9 mouse cellular contexts compared by ENCODE assay signal in the genomic region with DNA sequence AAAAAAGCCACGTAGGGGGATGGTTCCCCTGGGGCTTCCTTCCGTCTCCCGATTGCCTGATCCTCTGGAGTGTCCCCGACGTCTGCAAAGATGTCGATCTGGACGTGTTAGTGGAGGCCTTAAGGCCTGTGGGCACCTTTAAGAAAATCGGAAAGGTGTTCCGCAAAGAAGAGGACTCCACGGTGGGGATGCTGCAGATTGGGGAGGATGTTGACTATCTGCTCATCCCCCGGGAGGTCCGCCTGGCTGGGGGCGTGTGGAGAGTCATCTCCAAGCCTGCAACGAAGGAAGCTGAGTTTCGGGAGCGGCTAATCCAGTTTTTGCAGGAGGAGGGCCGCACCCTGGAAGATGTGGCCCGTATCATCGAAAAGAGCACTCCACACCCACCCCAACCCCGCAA. TPM values are rescaled to one million over a fixed set of nuclear protein-coding genes. Genes with fewer than 3 reads are reported as not detected.
DNase-seq lines count a peak whose midpoint lies in the region; ATAC-seq lines count a peak whose summit lies in the region.
"Had no signal": no experiment of that assay in that cellular context is flagged by ENCODE, and none has a peak within 500 bp of the region (broad histone marks: within the 10 kb centered on the region; RNA-seq: fewer than 3 reads in every experiment).

No protein-coding gene starts in this region.

- no peak for ATAC-seq in heart, embryonic 13.5 days (ENCODE audit: extremely low read depth, insufficient number of reproducible peaks, low FRiP score, low TSS enrichment)
- no peak for ATAC-seq in cerebellum, adult (ENCODE audit: insufficient number of reproducible peaks, low FRiP score, low TSS enrichment)

- peaks cover 85% of the 10 kb centered on the region for H3K4me1 ChIP-seq in heart, embryonic 13.5 days
- H3K4me1 ChIP-seq in brown adipose tissue, adult 24 weeks (ENCODE audit: control insufficient read depth, insufficient read depth, insufficient read length, low read length), result peaks cover 2% of the 10 kb centered on the region; the same call in 1 of the 2 replicates

- H3K27ac ChIP-seq in heart, embryonic 13.5 days (replicated peaks), result peak overlapping the region; percentile 95
- no peak overlapping the region for H3K27ac ChIP-seq in brown adipose tissue, adult 24 weeks (replicated peaks; ENCODE audit: low read depth, low read length)

- peak overlapping the region; percentile 95 for H3K9ac ChIP-seq in heart, embryonic 13.5 days

- peak overlapping the region; percentile 77 for H3K4me3 ChIP-seq in heart, embryonic 13.5 days
- peak overlapping the region; percentile 41 for H3K4me3 ChIP-seq in brown adipose tissue, adult 24 weeks (ENCODE audit: insufficient read depth, low read depth, low read length)

- WGBS in heart, embryonic 13.5 days, result 1% methylated on average over 20 of the region's 20 CpGs

- no peak for DNase-seq in heart, postnatal 25 days (ENCODE audit: low spot score)
- peak; percentile 39 to 48 for DNase-seq in heart, postnatal 10 days
- DNase-seq in lung, postnatal 10 days, result peak; percentile 28
- no peak for DNase-seq in thymus, postnatal 25 days
- DNase-seq in thymus, postnatal 4 days, result no peak

- H3K9me3 ChIP-seq in heart, embryonic 13.5 days, result no peaks in the 10 kb centered on the region

- intact Hi-C loops in heart, postnatal 25 days (cut with DNase I), result no loop called here
- intact Hi-C loops in heart, postnatal 10 days (cut with DNase I), result no loop called here

- H3K27me3 ChIP-seq in heart, embryonic 13.5 days (replicated peaks), result no peaks in the 10 kb centered on the region

- H3K4me2 ChIP-seq in heart, embryonic 13.5 days, result peak overlapping the region; percentile 94

- H3K36me3 ChIP-seq in heart, embryonic 13.5 days, result peaks cover 41% of the 10 kb centered on the region

RNA-seq across cellular contexts. Expression of a gene that starts 1.9 kb away (rescaled TPM):
- 25.5 and 25.8 TPM in 2 replicates for polyA plus RNA-seq in heart, embryonic 13.5 days (2015; fragmentation: Nextera tagmentation; extraction: Ambion mirVana)
- 1 to 10 TPM; 5.2 to 6.5 TPM for total RNA-seq in heart, postnatal 25 days (2021)
- polyA plus RNA-seq in brown adipose tissue, adult 24 weeks (2012; ENCODE audit: insufficient read depth, insufficient read length, missing spikeins), result 0.28 and 0.54 TPM in 2 replicates
- total RNA-seq in heart, postnatal 10 days (2021), result 10 to 100 TPM; 15.6 to 18.0 TPM

RNA-seq across cellular contexts. Expression of a gene that starts 11.5 kb away (rescaled TPM):
- polyA plus RNA-seq in heart, embryonic 13.5 days (2015; fragmentation: Nextera tagmentation; extraction: Ambion mirVana), result 0.09 and 0.14 TPM in 2 replicates
- not detected for total RNA-seq in heart, postnatal 25 days (2021)
- not detected in 2 replicates for polyA plus RNA-seq in brown adipose tissue, adult 24 weeks (2012; ENCODE audit: insufficient read depth, insufficient read length, missing spikeins)
- under 1 TPM in 1 of 2 experiments, not detected in 1; 0.10 TPM for total RNA-seq in heart, postnatal 10 days (2021)

RNA-seq across cellular contexts. Expression of a gene that starts 33.3 kb away (rescaled TPM):
- 82.3 and 94.0 TPM in 2 replicates for polyA plus RNA-seq in heart, embryonic 13.5 days (2015; fragmentation: Nextera tagmentation; extraction: Ambion mirVana)
- 100 to 1,000 TPM in 1 of 2 experiments, 10 to 100 TPM in 1; 97.5 to 102 TPM for total RNA-seq in heart, postnatal 25 days (2021)
- polyA plus RNA-seq in brown adipose tissue, adult 24 weeks (2012; ENCODE audit: insufficient read depth, insufficient read length, missing spikeins), result 36.7 and 41.0 TPM in 2 replicates
- total RNA-seq in heart, postnatal 10 days (2021), result 100 to 1,000 TPM; 104 to 105 TPM

RNA-seq across cellular contexts. Expression of a gene that starts 34.9 kb away (rescaled TPM):
- polyA plus RNA-seq in heart, embryonic 13.5 days (2015; fragmentation: Nextera tagmentation; extraction: Ambion mirVana), result 0.11 and 0.15 TPM in 2 replicates
- total RNA-seq in heart, postnatal 25 days (2021), result not detected
- polyA plus RNA-seq in brown adipose tissue, adult 24 weeks (2012; ENCODE audit: insufficient read depth, insufficient read length, missing spikeins), result not detected in 2 replicates
- total RNA-seq in heart, postnatal 10 days (2021), result not detected
- total RNA-seq: heart, adult 18-20 months had no signal

RNA-seq across cellular contexts. Expression of a gene that starts 49.9 kb away (rescaled TPM):
- 4.0 and 4.1 TPM in 2 replicates for polyA plus RNA-seq in heart, embryonic 13.5 days (2015; fragmentation: Nextera tagmentation; extraction: Ambion mirVana)
- total RNA-seq in heart, postnatal 25 days (2021), result 1 to 10 TPM; 3.7 to 4.1 TPM
- polyA plus RNA-seq in brown adipose tissue, adult 24 weeks (2012; ENCODE audit: insufficient read depth, insufficient read length, missing spikeins), result not detected in 2 replicates
- 1 to 10 TPM; 5.0 to 5.2 TPM for total RNA-seq in heart, postnatal 10 days (2021)

Comparison
In these comparisons a context has a peak if more than half of its experiments do, and no peak if none do; other contexts are left out.
1. DNase-seq: peak in heart, postnatal 10 days (2 of 2) and lung, postnatal 10 days (single experiment); none in heart, postnatal 25 days (single experiment), thymus, postnatal 25 days (single experiment) and thymus, postnatal 4 days (single experiment).